Mouse (Mus musculus) brain, embryonic 14.5 days (tissue): ENCODE measurements at regions not wholly inside any gene's neighbourhood (a gene's known extent, or its start where the extent isn't known, plus 50 kb on each side); places are given as distances from the start of the nearest gene placed in this dataset.
A peak's percentile ranks its signal among the peaks of the same experiment; 100 is the strongest.

Experiments
- DNase-seq: peaks from one replicate; pipeline ENCODE4 v3.0.0-alpha.2; 2011; ENCODE audit warnings: low read depth
- CTCF ChIP-seq: fragments of 200-500 bp; IDR thresholded peaks from 2 replicates; pipeline ENCODE4 v1.5.1; 2012; ENCODE audit warnings: inconsistent platforms, mild to moderate bottlenecking, moderate library complexity, borderline replicate concordance; ENCODE audit not compliant: insufficient read depth, insufficient read length; ENCODE audit errors: extremely low read depth
- POLR2A ChIP-seq: fragments of 200-500 bp; IDR thresholded peaks from 2 replicates; pipeline ENCODE4 v1.6.1; 2012; ENCODE audit warnings: mild to moderate bottlenecking, inconsistent platforms, borderline replicate concordance; ENCODE audit not compliant: poor library complexity, insufficient read depth, insufficient read length, severe bottlenecking; ENCODE audit errors: extremely low read depth

DNA sequence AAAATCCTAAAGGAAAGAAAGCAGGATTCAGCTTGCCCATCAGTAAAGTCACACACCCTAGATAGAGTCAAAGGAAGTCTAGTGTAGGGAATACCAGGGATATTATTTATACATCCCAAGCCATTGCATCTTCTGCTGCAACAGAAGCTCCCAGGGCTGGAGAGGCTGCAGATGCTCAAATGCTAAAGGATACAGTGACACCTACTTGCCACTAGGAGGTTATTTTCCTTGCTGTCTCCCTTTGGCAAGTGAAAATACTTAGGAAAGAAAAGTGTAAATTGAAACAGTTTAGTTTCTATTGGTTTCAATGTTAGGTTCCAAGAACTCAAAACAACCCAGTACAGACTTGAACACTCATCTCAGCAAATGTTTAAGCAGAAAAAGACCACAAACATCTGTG is 68.4 kb upstream of the Cp start:
- peak; percentile 9 for DNase-seq
- TF ChIP-seq POLR2A = no peak
- TF ChIP-seq CTCF = peak; percentile 17; the same call in 1 of the 2 replicates

- TF ChIP-seq POLR2A = no peak
- no peak for TF ChIP-seq CTCF
- DNase-seq = no peak
Measured at GRCm38 (mm10) chr3:19894258-19894629, 62.6 kb upstream of the Cp start.

- peak; percentile 99 for DNase-seq
- TF ChIP-seq POLR2A (no peak), CTCF (peak; percentile 86)
Measured at GRCm38 (mm10) chr3:19894630-19895578, 62.0 kb upstream of the Cp start.

- TF ChIP-seq POLR2A (no peak), CTCF (no peak)
Measured at GRCm38 (mm10) chr3:19895755-19896154, 61.1 kb upstream of the Cp start.

GRCm38 (mm10) chr3:19897140-19897539 is 59.7 kb upstream of the Cp start:
- TF ChIP-seq POLR2A (no peak), CTCF (no peak)

More at GRCm38 (mm10) chr3:19895755-19896154, 61.1 kb upstream of the Cp start:
- peak; percentile 9 for DNase-seq

DNA sequence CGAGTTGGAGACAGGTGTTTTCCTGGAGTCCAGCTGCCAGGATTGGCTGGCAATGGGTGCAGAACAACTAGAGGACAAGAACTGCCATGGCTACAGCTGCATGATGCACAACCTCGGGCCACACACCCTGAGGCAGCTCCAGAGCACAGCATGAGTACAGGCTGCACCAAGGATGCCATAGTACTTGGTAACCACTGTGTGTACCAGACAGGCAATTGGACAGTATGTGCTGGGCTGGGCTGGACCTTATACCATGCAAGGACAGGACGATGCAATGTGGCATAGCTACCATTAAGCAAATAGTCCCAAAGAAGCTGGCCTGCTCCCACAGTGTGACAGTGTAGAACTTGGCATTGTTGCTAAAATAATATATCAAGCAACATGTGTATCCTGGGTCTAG is 54.6 kb upstream of the Cp start:
- DNase-seq = no peak
- TF ChIP-seq CTCF (no peak), POLR2A (no peak)

More at GRCm38 (mm10) chr3:19897140-19897539, 59.7 kb upstream of the Cp start:
- DNase-seq = no peak

DNA sequence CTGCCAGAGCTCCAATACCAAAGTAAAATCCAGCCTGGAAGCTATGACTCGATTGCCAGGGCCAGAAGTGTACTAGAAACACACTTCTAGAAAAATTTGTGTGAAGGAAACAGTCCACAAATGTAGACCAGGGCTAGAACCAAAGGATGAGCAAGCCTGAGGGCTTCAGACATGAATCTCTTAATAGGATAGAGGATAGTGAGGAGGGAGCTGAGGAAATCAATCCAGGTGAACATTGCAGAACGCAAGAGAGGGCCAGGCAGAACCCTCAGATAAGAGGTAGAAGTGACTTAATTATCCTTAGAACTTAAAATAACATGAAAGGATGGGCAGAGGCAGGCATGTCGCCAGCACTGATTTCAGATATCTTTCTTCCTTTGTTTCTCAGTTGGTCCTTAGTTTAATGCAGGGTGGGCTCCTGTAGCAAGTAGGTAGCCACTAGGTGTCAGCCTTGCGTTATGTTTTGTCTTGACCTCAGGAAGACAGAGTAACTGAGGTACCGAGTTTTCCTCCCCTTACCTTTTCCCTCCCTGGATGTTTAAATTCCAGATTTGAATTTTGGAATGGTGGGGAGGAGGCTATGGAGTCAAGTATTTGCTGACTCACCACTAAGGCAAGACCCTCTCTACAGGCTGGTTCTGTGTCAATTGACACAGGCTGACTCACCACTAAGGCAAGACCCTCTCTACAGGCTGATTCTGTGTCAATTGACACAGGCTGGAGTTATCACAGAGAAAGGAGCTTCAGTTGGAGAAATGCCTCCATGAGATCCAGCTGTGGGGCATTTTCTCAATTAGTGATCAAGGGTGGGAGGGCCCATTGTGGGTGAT is 52.2 kb upstream of the Cp start:
- no peak for TF ChIP-seq POLR2A
- peak; percentile 66; the same call in 1 of the 2 replicates for TF ChIP-seq CTCF
- DNase-seq = peak; percentile 79
